Mouse (Mus musculus): ENCODE measurements around the gene Sult3a1. TPM values are rescaled to one million over a fixed set of nuclear protein-coding genes. Genes with fewer than 3 reads are reported as not detected.
"Not testable (repeated sequence)": the region's sequence is repeated elsewhere in the genome, so short reads cannot be mapped to it uniquely, and the experiment has no call there.

The Sult3a1 gene
- not detected for polyA plus RNA-seq (2017; shearing (Covaris generic))

- ATAC-seq: no peak
These were observed at the start of gene Sult3a1 for GRCm38 (mm10) chr10:33857421-33857820. Gene Sult3a1 (plus strand): TSS chr10:33857721.

- no peak for ATAC-seq
These were observed 45.7 kb upstream of the Sult3a1 start for GRCm38 (mm10) chr10:33811807-33812206.

GRCm38 (mm10) chr10:33814266-33814665 lies 43.3 kb upstream of the Sult3a1 start:
- no peak for ATAC-seq

- ATAC-seq: no peak
These were observed 40.6 kb upstream of the Sult3a1 start for GRCm38 (mm10) chr10:33816923-33817322.

GRCm38 (mm10) chr10:33820892-33821291 lies 36.6 kb upstream of the Sult3a1 start:
- no peak for ATAC-seq

GRCm38 (mm10) chr10:33865994-33866393 lies 8.5 kb downstream of the Sult3a1 start:
- no peak for ATAC-seq

- no peak for ATAC-seq
These were observed 12.9 kb downstream of the Sult3a1 start for GRCm38 (mm10) chr10:33870441-33870840.

- ATAC-seq: no peak
These were observed 15.3 kb downstream of the Sult3a1 start for GRCm38 (mm10) chr10:33872672-33873398.

- ATAC-seq: not testable (repeated sequence)
These were observed 24.9 kb downstream of the Sult3a1 start for GRCm38 (mm10) chr10:33882411-33882810.

- ATAC-seq: not testable (repeated sequence)
These were observed 44.0 kb downstream of the Sult3a1 start for GRCm38 (mm10) chr10:33901520-33901919.

- peak; percentile 63 for ATAC-seq
These were observed 47.3 kb downstream of the Sult3a1 start, which contains the start of gene Rsph4a for GRCm38 (mm10) chr10:33904530-33905481. Gene Rsph4a (plus strand): TSS chr10:33905111.

- ATAC-seq: no peak
These were observed 48.0 kb downstream of the Sult3a1 start for GRCm38 (mm10) chr10:33905489-33905888.

Other genes with a start within 250 kb of the Sult3a1 start
- under 1 TPM in 1 of 3 experiments, not detected in 2; 0.11 TPM for gene Clvs2, start 233.0 kb upstream of the Sult3a1 start, polyA plus RNA-seq (2017; shearing (Covaris generic))
- gene Sult3a2, start 71.0 kb upstream of the Sult3a1 start, polyA plus RNA-seq (2017; shearing (Covaris generic)): not detected
- gene Rsph4a, start 47.4 kb downstream of the Sult3a1 start, polyA plus RNA-seq (2017; shearing (Covaris generic)): under 1 TPM in 2 of 3 experiments, not detected in 1; 0.16 to 0.17 TPM
- gene Zup1, start 93.5 kb downstream of the Sult3a1 start, polyA plus RNA-seq (2017; shearing (Covaris generic)): 10 to 100 TPM; 59.3 to 86.4 (median 70.5) TPM
- gene Rwdd1, start 161.9 kb downstream of the Sult3a1 start, polyA plus RNA-seq (2017; shearing (Covaris generic)): 100 to 1,000 TPM in 1 of 3 experiments, 10 to 100 TPM in 2; 59.6 to 140 (median 87.0) TPM
- gene Trappc3l, start 179.9 kb downstream of the Sult3a1 start, polyA plus RNA-seq (2017; shearing (Covaris generic)): not detected
- gene Calhm4, start 186.6 kb downstream of the Sult3a1 start, polyA plus RNA-seq (2017; shearing (Covaris generic)): not detected
- not detected for gene Calhm5, start 238.8 kb downstream of the Sult3a1 start, polyA plus RNA-seq (2017; shearing (Covaris generic))